Mouse (Mus musculus) forebrain, embryonic 11.5 days (tissue): ENCODE measurements at regions not wholly inside any gene's neighbourhood (a gene's known extent, or its start where the extent isn't known, plus 50 kb on each side); places are given as distances from the start of the nearest gene placed in this dataset.

Experiments
- ATAC-seq: fragments of 200-750 bp; cut with Nextera tagmentation; replicated peaks from 2 replicates; pipeline ENCODE4 v1.8.0; 2017; ENCODE audit warnings: moderate TSS enrichment; ENCODE audit not compliant: low FRiP score
- DNase-seq: peaks from one replicate; pipeline ENCODE4 v3.0.0-alpha.2; 2017; ENCODE audit warnings: low spot score
- H3K27ac ChIP-seq: fragments of 300-500 bp; sonication (generic); 2 replicates; pipeline ENCODE4 v1.5.1; 2014; ENCODE audit warnings: low read depth, low read length
- H3K27me3 ChIP-seq: fragments of 300-500 bp; sonication (generic); 2 replicates; pipeline ENCODE4 v1.6.1; 2014; ENCODE audit warnings: mild to moderate bottlenecking, low read length, mixed read lengths; ENCODE audit not compliant: control insufficient read depth, insufficient read depth
- H3K36me3 ChIP-seq: fragments of 300-500 bp; sonication (generic); 2 replicates; pipeline ENCODE4 v1.6.1; 2014; ENCODE audit warnings: mild to moderate bottlenecking, low read length, moderate library complexity, mixed read lengths; ENCODE audit not compliant: control insufficient read depth, insufficient read depth
- H3K4me1 ChIP-seq: fragments of 300-500 bp; sonication (generic); replicated peaks from 2 replicates; pipeline ENCODE4 v1.6.1; 2014; ENCODE audit warnings: low read length, mixed read lengths; ENCODE audit not compliant: control insufficient read depth, insufficient read depth
- H3K4me2 ChIP-seq: fragments of 300-500 bp; sonication (generic); 2 replicates; pipeline ENCODE4 v1.6.1; 2014; ENCODE audit warnings: low read depth, mild to moderate bottlenecking, low read length, moderate library complexity, mixed read lengths; ENCODE audit not compliant: severe bottlenecking
- H3K4me3 ChIP-seq: fragments of 300-500 bp; sonication (generic); 2 replicates; pipeline ENCODE4 v1.5.1; 2014; ENCODE audit warnings: low read depth, low read length
- H3K9ac ChIP-seq: fragments of 300-500 bp; sonication (generic); 2 replicates; pipeline ENCODE4 v1.6.1; 2014; ENCODE audit warnings: low read length
- H3K9me3 ChIP-seq: fragments of 300-500 bp; sonication (generic); 2 replicates; pipeline ENCODE4 v1.6.1; 2016; ENCODE audit warnings: low read length, mixed read lengths; ENCODE audit not compliant: control insufficient read depth
- WGBS: fragments of 180-500 bp; shearing (Covaris S2); extraction: QIAGEN DNeasy Blood & Tissue Kit; methylation state at CpG from one replicate; pipeline ENCODE4 v1.1.7; 2014; 5-methylcytosine and 5-hydroxymethylcytosine counted together

- H3K9me3 ChIP-seq: no peaks in the 10 kb centered on the region
- ATAC-seq (no peak), DNase-seq (no peak)
- H3K4me3 ChIP-seq: no peak overlapping the region
- no peak overlapping the region for H3K4me2 ChIP-seq
- H3K9ac ChIP-seq: no peak overlapping the region
- no peaks in the 10 kb centered on the region for H3K36me3 ChIP-seq
- H3K4me1 ChIP-seq: no peaks in the 10 kb centered on the region
- 58% methylated on average over 2 of the region's 2 CpGs for WGBS
- H3K27me3 ChIP-seq: no peaks in the 10 kb centered on the region
- H3K27ac ChIP-seq: no peak overlapping the region
These were observed 85.6 kb upstream of the Smad3 start for GRCm38 (mm10) chr9:63843431-63843830.

GRCm38 (mm10) chr9:63841102-63841501, 83.3 kb upstream of the Smad3 start:
- Histone ChIP-seq H3K9ac (no peak overlapping the region), H3K4me2 (no peak overlapping the region), H3K4me3 (no peak overlapping the region), H3K27ac (no peak overlapping the region), H3K27me3 (no peaks in the 10 kb centered on the region), H3K36me3 (no peaks in the 10 kb centered on the region), H3K4me1 (no peaks in the 10 kb centered on the region), H3K9me3 (no peaks in the 10 kb centered on the region)
- ATAC-seq (no peak), DNase-seq (no peak)
- WGBS: 89% methylated on average over 14 of the region's 14 CpGs

- DNase-seq (no peak), ATAC-seq (no peak)
- Histone ChIP-seq H3K27me3 (no peaks in the 10 kb centered on the region), H3K9ac (no peak overlapping the region), H3K4me1 (no peaks in the 10 kb centered on the region), H3K4me3 (no peak overlapping the region), H3K36me3 (no peaks in the 10 kb centered on the region), H3K9me3 (no peaks in the 10 kb centered on the region), H3K4me2 (no peak overlapping the region), H3K27ac (no peak overlapping the region)
- WGBS: 92% methylated on average over 14 of the region's 14 CpGs
These were observed 81.4 kb upstream of the Smad3 start for GRCm38 (mm10) chr9:63838996-63839772.

- no peak overlapping the region for H3K27ac ChIP-seq
These were observed 79.8 kb upstream of the Smad3 start for GRCm38 (mm10) chr9:63837552-63837951.

GRCm38 (mm10) chr9:63836565-63837284, 78.9 kb upstream of the Smad3 start:
- H3K27me3 ChIP-seq: no peaks in the 10 kb centered on the region
- no peak overlapping the region for H3K4me3 ChIP-seq
- ATAC-seq: no peak
- H3K4me1 ChIP-seq: no peaks in the 10 kb centered on the region
- no peaks in the 10 kb centered on the region for H3K9me3 ChIP-seq
- WGBS: 79% methylated on average over 5 of the region's 5 CpGs
- no peaks in the 10 kb centered on the region for H3K36me3 ChIP-seq
- no peak for DNase-seq
- no peak overlapping the region for H3K4me2 ChIP-seq
- H3K27ac ChIP-seq: no peak overlapping the region
- H3K9ac ChIP-seq: no peak overlapping the region

More at GRCm38 (mm10) chr9:63837552-63837951, 79.8 kb upstream of the Smad3 start:
- WGBS: 74% methylated on average over 6 of the region's 6 CpGs
- no peaks in the 10 kb centered on the region for H3K9me3 ChIP-seq
- no peaks in the 10 kb centered on the region for H3K27me3 ChIP-seq
- no peak overlapping the region; the same call in 1 of the 2 replicates for H3K9ac ChIP-seq
- no peaks in the 10 kb centered on the region for H3K4me1 ChIP-seq
- H3K4me3 ChIP-seq: no peak overlapping the region
- no peak overlapping the region for H3K4me2 ChIP-seq
- DNase-seq: no peak
- no peak for ATAC-seq
- H3K36me3 ChIP-seq: no peaks in the 10 kb centered on the region

GRCm38 (mm10) chr9:63836036-63836435, 78.2 kb upstream of the Smad3 start:
- no peaks in the 10 kb centered on the region for H3K9me3 ChIP-seq
- DNase-seq: no peak
- WGBS: 54% methylated on average over 11 of the region's 11 CpGs
- no peak overlapping the region for H3K27ac ChIP-seq
- H3K36me3 ChIP-seq: no peaks in the 10 kb centered on the region
- H3K4me2 ChIP-seq: no peak overlapping the region
- H3K9ac ChIP-seq: no peak overlapping the region
- no peak overlapping the region for H3K4me3 ChIP-seq
- ATAC-seq: no peak
- no peaks in the 10 kb centered on the region for H3K27me3 ChIP-seq
- no peaks in the 10 kb centered on the region for H3K4me1 ChIP-seq

GRCm38 (mm10) chr9:63834416-63834815, 76.6 kb upstream of the Smad3 start:
- Histone ChIP-seq H3K27ac (no peak overlapping the region), H3K9me3 (no peaks in the 10 kb centered on the region), H3K4me3 (no peak overlapping the region), H3K4me1 (no peaks in the 10 kb centered on the region), H3K4me2 (no peak overlapping the region), H3K27me3 (no peaks in the 10 kb centered on the region), H3K36me3 (no peaks in the 10 kb centered on the region), H3K9ac (no peak overlapping the region)
- WGBS: 82% methylated on average over 3 of the region's 3 CpGs
- no peak for ATAC-seq
- DNase-seq: no peak

GRCm38 (mm10) chr9:63818163-63818562, 60.4 kb upstream of the Smad3 start:
- Histone ChIP-seq H3K27ac (no peak overlapping the region), H3K27me3 (no peaks in the 10 kb centered on the region), H3K36me3 (no peaks in the 10 kb centered on the region), H3K9ac (no peak overlapping the region), H3K4me3 (no peak overlapping the region), H3K4me2 (no peak overlapping the region), H3K4me1 (no peaks in the 10 kb centered on the region), H3K9me3 (no peaks in the 10 kb centered on the region; the same call in 1 of the 2 replicates)
- no peak for ATAC-seq
- DNase-seq: no peak
- 86% methylated on average over 3 of the region's 3 CpGs for WGBS
